Mouse (Mus musculus): ENCODE measurements at regions not wholly inside any gene's neighbourhood (a gene's known extent, or its start where the extent isn't known, plus 50 kb on each side); places are given as distances from the start of the nearest gene placed in this dataset.

- no peak for TF ChIP-seq CTCF (IDR thresholded peaks at IDR 0.05; ENCODE audit: insufficient read depth, low read depth, low read length)
- TF ChIP-seq POLR2A (IDR thresholded peaks at IDR 0.05; ENCODE audit: insufficient read depth, low read depth, low read length), result no peak
Observed at GRCm38 (mm10) chr7:70516741-70517140, 150.2 kb upstream of the Nr2f2 start.
